Mouse (Mus musculus): Measurements from ENCODE around the gene Erc2. TPM values are rescaled to one million over a fixed set of nuclear protein-coding genes. Genes with fewer than 3 reads are reported as not detected.

Gene Erc2
- polyA plus RNA-seq, 1 experiment: 0.89 TPM

GRCm38 (mm10) chr14:27822566-27822965, 200.3 kb downstream of the Erc2 start:
- Histone ChIP-seq H3K27ac (ENCODE audit: insufficient read depth, low read depth, low read length) (no peak overlapping the region), H3K36me3 (ENCODE audit: control insufficient read depth, insufficient read depth, low read length) (no peaks in the 10 kb centered on the region), H3K4me3 (ENCODE audit: low read depth, low read length) (no peak overlapping the region), H3K4me1 (ENCODE audit: control insufficient read depth, insufficient read depth, insufficient read length, low read length) (0 out of 2 replicates have a peak, but pooled peaks cover 5% of the 10 kb centered on the region), H3K27me3 (ENCODE audit: control insufficient read depth, insufficient read depth, low read length) (no peaks in the 10 kb centered on the region)
- TF ChIP-seq CTCF (IDR thresholded peaks at IDR 0.05; ENCODE audit: extremely low read depth, insufficient read length, insufficient replicate concordance, low read depth, low read length) (no peak), POLR2A (IDR thresholded peaks at IDR 0.05; ENCODE audit: low read depth, low read length) (no peak)
- WGBS: 81% methylated on average over 6 of the region's 6 CpGs

GRCm38 (mm10) chr14:27823048-27823447, 200.8 kb downstream of the Erc2 start:
- 12% methylated on average over 3 of the region's 3 CpGs for WGBS
- Histone ChIP-seq H3K4me1 (ENCODE audit: control insufficient read depth, insufficient read depth, insufficient read length, low read length) (0 out of 2 replicates have a peak, but pooled peaks cover 5% of the 10 kb centered on the region), H3K27me3 (ENCODE audit: control insufficient read depth, insufficient read depth, low read length) (no peaks in the 10 kb centered on the region), H3K27ac (ENCODE audit: insufficient read depth, low read depth, low read length) (no peak overlapping the region), H3K4me3 (ENCODE audit: low read depth, low read length) (no peak overlapping the region), H3K36me3 (ENCODE audit: control insufficient read depth, insufficient read depth, low read length) (no peaks in the 10 kb centered on the region)
- no peak for TF ChIP-seq POLR2A (IDR thresholded peaks at IDR 0.05; ENCODE audit: low read depth, low read length)
- TF ChIP-seq CTCF (IDR thresholded peaks at IDR 0.05; ENCODE audit: extremely low read depth, insufficient read length, insufficient replicate concordance, low read depth, low read length): no peak

GRCm38 (mm10) chr14:27823897-27824296, 201.7 kb downstream of the Erc2 start:
- H3K27me3 ChIP-seq (ENCODE audit: control insufficient read depth, insufficient read depth, low read length): no peaks in the 10 kb centered on the region
- no peak overlapping the region for H3K4me3 ChIP-seq (ENCODE audit: low read depth, low read length)
- 0 out of 2 replicates have a peak, but pooled peaks cover 5% of the 10 kb centered on the region for H3K4me1 ChIP-seq (ENCODE audit: control insufficient read depth, insufficient read depth, insufficient read length, low read length)
- WGBS: 77% methylated on average over 6 of the region's 6 CpGs
- H3K27ac ChIP-seq (ENCODE audit: insufficient read depth, low read depth, low read length): no peak overlapping the region
- H3K36me3 ChIP-seq (ENCODE audit: control insufficient read depth, insufficient read depth, low read length): no peaks in the 10 kb centered on the region
- TF ChIP-seq CTCF (IDR thresholded peaks at IDR 0.05; ENCODE audit: extremely low read depth, insufficient read length, insufficient replicate concordance, low read depth, low read length) (no peak), POLR2A (IDR thresholded peaks at IDR 0.05; ENCODE audit: low read depth, low read length) (no peak)

- H3K4me3 ChIP-seq (ENCODE audit: low read depth, low read length): no peak overlapping the region
- no peaks in the 10 kb centered on the region for H3K27me3 ChIP-seq (ENCODE audit: control insufficient read depth, insufficient read depth, low read length)
- H3K27ac ChIP-seq (ENCODE audit: insufficient read depth, low read depth, low read length): no peak overlapping the region
- 85% methylated on average over 1 of the region's 1 CpGs for WGBS
- no peaks in the 10 kb centered on the region for H3K36me3 ChIP-seq (ENCODE audit: control insufficient read depth, insufficient read depth, low read length)
- TF ChIP-seq CTCF (IDR thresholded peaks at IDR 0.05; ENCODE audit: extremely low read depth, insufficient read length, insufficient replicate concordance, low read depth, low read length) (no peak), POLR2A (IDR thresholded peaks at IDR 0.05; ENCODE audit: low read depth, low read length) (no peak)
- 0 out of 2 replicates have a peak, but pooled peaks cover 4% of the 10 kb centered on the region for H3K4me1 ChIP-seq (ENCODE audit: control insufficient read depth, insufficient read depth, insufficient read length, low read length)
These were observed 204.6 kb downstream of the Erc2 start for GRCm38 (mm10) chr14:27826829-27827228.

- 73% methylated on average over 2 of the region's 2 CpGs for WGBS
- no peaks in the 10 kb centered on the region for H3K27me3 ChIP-seq (ENCODE audit: control insufficient read depth, insufficient read depth, low read length)
- no peaks in the 10 kb centered on the region for H3K4me1 ChIP-seq (ENCODE audit: control insufficient read depth, insufficient read depth, insufficient read length, low read length)
- TF ChIP-seq POLR2A (IDR thresholded peaks at IDR 0.05; ENCODE audit: low read depth, low read length) (no peak), CTCF (IDR thresholded peaks at IDR 0.05; ENCODE audit: extremely low read depth, insufficient read length, insufficient replicate concordance, low read depth, low read length) (no peak)
- H3K4me3 ChIP-seq (ENCODE audit: low read depth, low read length): no peak overlapping the region
- no peaks in the 10 kb centered on the region for H3K36me3 ChIP-seq (ENCODE audit: control insufficient read depth, insufficient read depth, low read length)
- H3K27ac ChIP-seq (ENCODE audit: insufficient read depth, low read depth, low read length): no peak overlapping the region
These were observed 205.9 kb downstream of the Erc2 start for GRCm38 (mm10) chr14:27828089-27828488.

- H3K4me1 ChIP-seq (ENCODE audit: control insufficient read depth, insufficient read depth, insufficient read length, low read length): no peaks in the 10 kb centered on the region
- H3K27me3 ChIP-seq (ENCODE audit: control insufficient read depth, insufficient read depth, low read length): no peaks in the 10 kb centered on the region
- WGBS: 81% methylated on average over 4 of the region's 4 CpGs
- no peak overlapping the region for H3K27ac ChIP-seq (ENCODE audit: insufficient read depth, low read depth, low read length)
- H3K4me3 ChIP-seq (ENCODE audit: low read depth, low read length): no peak overlapping the region
- TF ChIP-seq POLR2A (IDR thresholded peaks at IDR 0.05; ENCODE audit: low read depth, low read length) (no peak), CTCF (IDR thresholded peaks at IDR 0.05; ENCODE audit: extremely low read depth, insufficient read length, insufficient replicate concordance, low read depth, low read length) (no peak)
- no peaks in the 10 kb centered on the region for H3K36me3 ChIP-seq (ENCODE audit: control insufficient read depth, insufficient read depth, low read length)
These were observed 210.0 kb downstream of the Erc2 start for GRCm38 (mm10) chr14:27832196-27832595.

GRCm38 (mm10) chr14:27835351-27835750, 213.1 kb downstream of the Erc2 start:
- TF ChIP-seq POLR2A (IDR thresholded peaks at IDR 0.05; ENCODE audit: low read depth, low read length) (no peak), CTCF (IDR thresholded peaks at IDR 0.05; ENCODE audit: extremely low read depth, insufficient read length, insufficient replicate concordance, low read depth, low read length) (no peak)
- Histone ChIP-seq H3K4me3 (ENCODE audit: low read depth, low read length) (no peak overlapping the region), H3K4me1 (ENCODE audit: control insufficient read depth, insufficient read depth, insufficient read length, low read length) (no peaks in the 10 kb centered on the region), H3K36me3 (ENCODE audit: control insufficient read depth, insufficient read depth, low read length) (no peaks in the 10 kb centered on the region), H3K27ac (ENCODE audit: insufficient read depth, low read depth, low read length) (no peak overlapping the region), H3K27me3 (ENCODE audit: control insufficient read depth, insufficient read depth, low read length) (no peaks in the 10 kb centered on the region)
- WGBS: 85% methylated on average over 1 of the region's 1 CpGs
